Mouse (Mus musculus) olfactory bulb, adult 2 months (tissue): Measurements from ENCODE around the gene Ccnd2.

ENCODE experiments used
- CTCF ChIP-seq: fragments of 200-500 bp; IDR thresholded peaks from 2 replicates; pipeline ENCODE4 v1.5.1; 2012; ENCODE audit warnings: low read depth, mild to moderate bottlenecking, low read length, moderate library complexity; ENCODE audit not compliant: insufficient read depth
- POLR2A ChIP-seq: fragments of 200-500 bp; IDR thresholded peaks from 2 replicates; pipeline ENCODE4 v1.6.1; 2012; ENCODE audit warnings: mild to moderate bottlenecking, low read depth, low read length, moderate library complexity; ENCODE audit not compliant: insufficient read depth

GRCm38 (mm10) chr6:127150663-127151564 lies 1.1 kb downstream of the Ccnd2 start:
- TF ChIP-seq CTCF (no peak), POLR2A (peak; percentile 32; the same call in 1 of the 2 replicates)
